Mouse (Mus musculus) hindbrain, embryonic 10.5 days (tissue): ENCODE measurements around the gene F3. TPM values are rescaled to one million over a fixed set of nuclear protein-coding genes. Genes with fewer than 3 reads are reported as not detected.
A peak's percentile ranks its signal among the peaks of the same experiment; 100 is the strongest.
"Not testable (repeated sequence)": the region's sequence is repeated elsewhere in the genome, so short reads cannot be mapped to it uniquely, and the experiment has no call there.

Source experiments
- DNase-seq: peaks from one replicate; pipeline ENCODE4 v3.0.0-alpha.2; 2017; ENCODE audit warnings: low spot score
- H3K27ac ChIP-seq: fragments of 300-500 bp; sonication (generic); 2 replicates; pipeline ENCODE4 v1.5.1; 2016; ENCODE audit warnings: mild to moderate bottlenecking, moderate library complexity
- H3K27me3 ChIP-seq: fragments of 300-500 bp; sonication (generic); 2 replicates; pipeline ENCODE4 v1.6.1; 2016; ENCODE audit warnings: mild to moderate bottlenecking; ENCODE audit not compliant: poor library complexity, insufficient read depth, severe bottlenecking
- H3K36me3 ChIP-seq: fragments of 300-500 bp; sonication (generic); 2 replicates; pipeline ENCODE4 v1.6.1; 2016; ENCODE audit warnings: mild to moderate bottlenecking, moderate library complexity
- H3K4me1 ChIP-seq: fragments of 300-500 bp; sonication (generic); replicated peaks from 2 replicates; pipeline ENCODE4 v1.6.1; 2016; ENCODE audit warnings: mild to moderate bottlenecking
- H3K4me3 ChIP-seq: fragments of 300-500 bp; sonication (generic); 2 replicates; pipeline ENCODE4 v1.5.1; 2016; ENCODE audit warnings: mild to moderate bottlenecking, moderate library complexity
- H3K9me3 ChIP-seq: fragments of 300-500 bp; sonication (generic); 2 replicates; pipeline ENCODE4 v1.6.1; 2016; ENCODE audit warnings: mild to moderate bottlenecking, moderate library complexity
- WGBS: fragments of 180-500 bp; shearing (Covaris S2); methylation state at CpG from one replicate; pipeline ENCODE4 v1.1.7; 2016; 5-methylcytosine and 5-hydroxymethylcytosine counted together
- polyA plus RNA-seq: library from polyadenylated mRNA; unstranded; fragments of >200 nt; fragmentation: Nextera tagmentation; extraction: Ambion mirVana; gene quantifications from 2 replicates; pipeline ENCODE4 v1.2.1, GENCODE M21; 2016

F3 gene
- polyA plus RNA-seq, 1 experiment from 2014 or later, result 14.1 TPM

GRCm38 (mm10) chr3:121762056-121762852 lies 38.9 kb downstream of the F3 start:
- peaks cover 63% of the 10 kb centered on the region for H3K36me3 ChIP-seq
- no peak for DNase-seq
- WGBS, result 68% methylated on average over 4 of the region's 4 CpGs
- no peak overlapping the region for H3K27ac ChIP-seq
- H3K4me1 ChIP-seq, result no peaks in the 10 kb centered on the region
- no peaks in the 10 kb centered on the region for H3K9me3 ChIP-seq
- no peaks in the 10 kb centered on the region for H3K27me3 ChIP-seq
- no peak overlapping the region for H3K4me3 ChIP-seq

- DNase-seq, result no peak
- Histone ChIP-seq H3K4me1 (no peaks in the 10 kb centered on the region), H3K9me3 (no peaks in the 10 kb centered on the region), H3K27ac (no peak overlapping the region), H3K27me3 (no peaks in the 10 kb centered on the region), H3K36me3 (peaks cover 74% of the 10 kb centered on the region), H3K4me3 (no peak overlapping the region)
Measured at GRCm38 (mm10) chr3:121766048-121766447, 42.7 kb downstream of the F3 start.

GRCm38 (mm10) chr3:121766818-121767217 lies 43.5 kb downstream of the F3 start:
- Histone ChIP-seq H3K9me3 (no peaks in the 10 kb centered on the region), H3K4me3 (no peak overlapping the region), H3K36me3 (peaks cover 82% of the 10 kb centered on the region), H3K27ac (no peak overlapping the region), H3K4me1 (no peaks in the 10 kb centered on the region), H3K27me3 (no peaks in the 10 kb centered on the region)
- WGBS, result 96% methylated on average over 5 of the region's 5 CpGs
- DNase-seq, result no peak

- Histone ChIP-seq H3K4me1 (no peaks in the 10 kb centered on the region), H3K27me3 (no peaks in the 10 kb centered on the region), H3K36me3 (peaks cover 88% of the 10 kb centered on the region), H3K27ac (no peak overlapping the region), H3K9me3 (no peaks in the 10 kb centered on the region), H3K4me3 (no peak overlapping the region)
- DNase-seq, result no peak
- WGBS, result 97% methylated on average over 3 of the region's 3 CpGs
Measured at GRCm38 (mm10) chr3:121768770-121769169, 45.4 kb downstream of the F3 start.

GRCm38 (mm10) chr3:121773336-121773735 lies 50.0 kb downstream of the F3 start:
- 97% methylated on average over 4 of the region's 4 CpGs for WGBS
- peaks cover 69% of the 10 kb centered on the region for H3K36me3 ChIP-seq
- DNase-seq, result not testable (repeated sequence)

DNA sequence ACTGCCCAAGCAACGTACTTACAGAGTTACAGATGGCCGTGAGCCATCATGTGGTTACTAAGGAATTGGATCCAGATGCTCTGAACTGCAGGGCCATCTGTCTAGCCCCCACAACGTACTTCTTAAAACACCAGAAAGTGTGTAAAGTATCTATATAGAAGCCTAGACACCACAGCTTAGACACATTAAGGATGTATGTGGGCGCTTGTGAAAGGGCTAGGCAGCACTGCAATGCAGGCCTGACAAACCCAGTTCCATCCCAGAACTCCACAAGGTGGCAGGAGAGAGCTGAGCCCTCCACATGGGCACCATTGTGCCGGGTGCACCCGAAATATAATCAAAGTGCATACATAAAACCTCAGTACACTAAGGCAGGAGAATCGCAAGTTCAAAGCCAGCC lies 54.6 kb downstream of the F3 start:
- no peaks in the 10 kb centered on the region for H3K27me3 ChIP-seq
- 59% methylated on average over 7 of the region's 7 CpGs for WGBS
- peaks cover 35% of the 10 kb centered on the region; the same call in 1 of the 2 replicates for H3K36me3 ChIP-seq
- no peak overlapping the region for H3K4me3 ChIP-seq
- no peaks in the 10 kb centered on the region for H3K9me3 ChIP-seq
- peak; percentile 53 for DNase-seq
- H3K27ac ChIP-seq, result no peak overlapping the region
- H3K4me1 ChIP-seq, result no peaks in the 10 kb centered on the region

More at GRCm38 (mm10) chr3:121773336-121773735, 50.0 kb downstream of the F3 start:
- H3K9me3 ChIP-seq, H3K27me3 ChIP-seq, H3K4me1 ChIP-seq, H3K4me3 ChIP-seq, H3K27ac ChIP-seq: not testable (repeated sequence)

GRCm38 (mm10) chr3:121783020-121783419 lies 59.7 kb downstream of the F3 start:
- WGBS, result 93% methylated on average over 6 of the region's 6 CpGs
- no peak for DNase-seq

More at GRCm38 (mm10) chr3:121783020-121783419, 59.7 kb downstream of the F3 start:
- 0 out of 2 replicates have a peak, but pooled peaks cover 15% of the 10 kb centered on the region for H3K36me3 ChIP-seq
- H3K27ac ChIP-seq, result no peak overlapping the region
- no peak overlapping the region for H3K4me3 ChIP-seq
- no peaks in the 10 kb centered on the region for H3K4me1 ChIP-seq
- no peaks in the 10 kb centered on the region for H3K27me3 ChIP-seq
- no peaks in the 10 kb centered on the region for H3K9me3 ChIP-seq

Other genes starting within 250 kb of the F3 start
- gene Slc44a3, start 191.1 kb upstream of the F3 start, polyA plus RNA-seq, result 0.33 and 0.98 TPM in 2 replicates
- gene 4930432M17Rik, start 52.8 kb upstream of the F3 start, polyA plus RNA-seq, result not detected in 2 replicates
- 39.1 and 39.9 TPM in 2 replicates for gene Abcd3, start 91.8 kb downstream of the F3 start, polyA plus RNA-seq
- gene Arhgap29, start 229.0 kb downstream of the F3 start, polyA plus RNA-seq, result 23.3 and 31.8 TPM in 2 replicates